Mouse (Mus musculus) cerebellum, postnatal 36 days (tissue): Measurements from ENCODE around the gene Pmm2.
A peak's percentile ranks its signal among the peaks of the same experiment; 100 is the strongest.

Experiments
- DNase-seq, 2 experiments: peaks; one replicate each; pipeline ENCODE4 v3.0.0; 2021 to 2022; ENCODE audit warnings: mixed read lengths in 2 of 2

Pmm2 gene

DNA sequence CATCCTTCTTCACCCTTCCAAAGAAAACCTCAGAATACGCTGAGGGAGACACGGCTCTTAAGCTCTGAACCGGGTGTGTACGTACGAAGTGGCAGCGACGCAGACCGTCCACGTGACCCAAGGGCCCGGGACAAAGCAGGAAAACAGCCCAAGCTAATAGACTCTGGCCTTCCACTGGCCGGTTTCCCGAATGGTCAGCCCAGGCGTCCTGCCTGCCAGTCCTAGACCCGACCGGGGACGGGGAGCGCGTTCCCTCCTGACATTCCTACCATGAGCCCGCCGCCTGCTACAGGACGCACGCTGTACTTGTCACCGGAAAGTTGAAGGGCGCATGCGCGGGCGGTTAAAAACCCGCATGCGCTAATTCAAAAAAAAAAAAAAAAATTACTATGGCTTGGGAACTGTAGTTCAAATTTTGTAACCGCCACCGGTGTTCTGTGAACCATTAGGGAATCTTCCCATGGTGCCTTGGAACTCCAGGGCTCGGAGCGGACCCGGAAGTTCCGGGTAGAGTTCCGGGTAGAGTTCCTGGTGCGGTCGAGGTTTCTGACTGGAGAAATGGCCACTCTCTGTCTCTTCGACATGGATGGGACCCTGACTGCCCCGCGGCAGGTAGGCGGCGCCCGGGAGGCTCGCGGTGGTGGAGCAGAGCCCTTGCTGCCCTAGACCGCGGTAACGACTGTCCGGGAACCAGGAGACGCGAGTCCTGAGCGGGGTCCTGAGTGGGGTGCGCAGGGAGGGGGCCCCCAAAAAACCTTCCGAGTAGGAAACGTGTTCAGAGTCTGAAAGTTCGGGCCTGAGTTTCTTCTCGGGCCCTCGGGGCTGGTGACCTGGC lies at the start of gene Pmm2, which contains the start of gene Tmem186:
Gene Pmm2, plus strand, starts transcription at position 458 of the 835 bp plus-strand sequence.
Gene Tmem186, minus strand, starts transcription at position 496 of the 835 bp plus-strand sequence.
- peak; percentile 87 for DNase-seq

DNA sequence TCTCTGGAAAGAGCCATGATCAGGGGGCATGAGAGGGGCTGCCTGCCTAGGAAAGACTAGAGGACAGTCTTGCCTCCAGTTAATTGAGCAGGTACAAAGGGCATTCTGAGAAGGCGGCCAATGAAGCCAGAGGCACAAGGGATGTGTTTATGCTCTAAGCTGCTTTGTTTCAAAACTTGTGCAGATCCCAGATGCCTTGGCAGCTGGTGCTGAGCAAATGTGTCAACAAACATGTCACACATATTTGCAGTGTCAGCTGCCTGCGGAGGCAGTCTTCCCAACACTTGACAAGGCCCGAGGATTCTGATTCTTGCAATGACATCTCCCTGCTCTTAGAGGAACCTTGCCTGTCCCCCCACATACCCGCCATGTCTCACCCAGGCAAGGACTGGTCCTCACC lies 42.1 kb upstream of the Pmm2 start:
- DNase-seq, result no peak

DNA sequence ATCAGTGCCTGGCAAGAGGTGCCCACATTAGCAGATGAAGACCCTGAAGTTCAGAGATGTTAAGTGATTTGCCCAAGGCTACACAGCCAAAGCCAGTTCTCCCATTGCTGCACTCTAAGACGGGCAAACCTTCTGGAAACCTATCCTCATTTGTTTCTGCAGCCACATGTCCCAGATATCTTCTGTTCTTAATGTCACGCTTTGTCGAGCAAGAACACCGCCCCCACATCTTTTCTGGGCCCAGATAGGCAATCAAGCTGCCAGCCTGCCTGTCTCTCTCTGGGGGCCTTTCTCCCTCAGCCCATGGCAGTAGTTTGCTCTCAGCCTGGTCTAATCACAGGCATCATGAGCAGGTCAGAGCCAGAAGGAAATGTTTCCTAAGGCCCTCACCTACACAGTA lies 41.1 kb upstream of the Pmm2 start:
- DNase-seq, result no peak

GRCm38 (mm10) chr16:8597516-8597915 lies 40.0 kb upstream of the Pmm2 start:
- DNase-seq, result no peak

GRCm38 (mm10) chr16:8603789-8604188 lies 33.7 kb upstream of the Pmm2 start:
- DNase-seq, result no peak

DNA sequence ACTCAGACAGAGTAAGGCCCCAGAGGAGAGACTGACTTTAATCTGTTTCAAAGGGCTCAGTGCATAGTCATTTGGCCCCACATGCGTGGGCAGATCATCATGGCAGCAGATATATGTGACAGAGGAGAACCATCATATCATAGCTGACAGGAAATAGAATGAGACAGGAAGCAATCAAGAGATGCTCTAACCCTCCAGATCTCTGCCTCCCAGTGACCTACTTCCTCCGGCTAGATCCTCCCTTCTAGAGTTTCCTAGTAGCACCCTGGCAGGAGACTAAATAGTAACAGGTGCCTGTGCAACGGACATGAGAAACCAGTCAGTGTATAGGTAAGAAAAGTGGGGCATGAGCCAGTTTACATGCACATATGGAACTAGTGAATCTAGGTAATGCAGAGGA lies 27.1 kb upstream of the Pmm2 start:
- DNase-seq, result no peak

GRCm38 (mm10) chr16:8612214-8613005 lies 25.1 kb upstream of the Pmm2 start:
- no peak for DNase-seq

- no peak for DNase-seq
Measured at GRCm38 (mm10) chr16:8613039-8613438, 24.4 kb upstream of the Pmm2 start.

DNA sequence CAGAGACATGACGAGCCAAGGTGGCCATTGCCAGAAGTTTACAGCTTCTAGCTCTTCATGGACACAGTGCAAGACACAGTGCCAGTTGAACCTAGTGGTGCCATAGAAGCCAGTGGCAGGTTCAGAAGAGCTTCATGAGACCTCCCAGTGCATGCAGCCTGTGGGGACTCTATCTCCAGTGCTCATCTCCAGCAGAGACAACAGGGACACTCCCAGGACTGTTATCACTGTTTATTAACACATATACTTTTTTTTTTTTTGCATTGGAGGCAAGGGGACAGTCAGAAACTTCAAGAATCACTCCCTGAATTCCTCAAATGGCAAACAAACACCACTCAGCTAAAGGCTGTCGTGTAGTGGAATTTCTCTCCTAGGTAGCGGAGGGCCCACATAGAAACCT lies 24.0 kb upstream of the Pmm2 start:
- DNase-seq, result no peak

- no peak for DNase-seq
Measured at GRCm38 (mm10) chr16:8619659-8620314, 17.7 kb upstream of the Pmm2 start.

GRCm38 (mm10) chr16:8620315-8621115 lies 17.0 kb upstream of the Pmm2 start:
- DNase-seq, result no peak

GRCm38 (mm10) chr16:8630419-8630818 lies 7.1 kb upstream of the Pmm2 start:
- no peak for DNase-seq

GRCm38 (mm10) chr16:8631428-8631827 lies 6.0 kb upstream of the Pmm2 start:
- DNase-seq, result no peak

DNA sequence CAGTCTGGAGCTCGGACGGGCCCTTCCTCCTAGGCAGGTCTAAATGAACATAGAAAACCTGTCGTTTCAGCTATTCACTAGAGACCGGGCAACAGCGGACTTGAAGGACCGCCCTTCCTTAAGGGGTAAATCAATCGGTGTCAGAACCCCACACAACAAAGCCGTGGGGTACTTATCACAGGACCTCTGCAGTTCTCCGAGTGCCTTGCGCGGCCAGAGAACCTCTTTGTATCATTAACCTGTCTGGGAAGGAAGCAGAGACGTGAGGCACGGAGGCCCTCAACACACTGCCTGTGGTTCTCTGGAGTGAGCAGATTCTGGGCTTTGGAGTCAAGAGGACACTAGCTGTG lies 632 bp upstream of the Pmm2 start:
- no peak for DNase-seq

DNA sequence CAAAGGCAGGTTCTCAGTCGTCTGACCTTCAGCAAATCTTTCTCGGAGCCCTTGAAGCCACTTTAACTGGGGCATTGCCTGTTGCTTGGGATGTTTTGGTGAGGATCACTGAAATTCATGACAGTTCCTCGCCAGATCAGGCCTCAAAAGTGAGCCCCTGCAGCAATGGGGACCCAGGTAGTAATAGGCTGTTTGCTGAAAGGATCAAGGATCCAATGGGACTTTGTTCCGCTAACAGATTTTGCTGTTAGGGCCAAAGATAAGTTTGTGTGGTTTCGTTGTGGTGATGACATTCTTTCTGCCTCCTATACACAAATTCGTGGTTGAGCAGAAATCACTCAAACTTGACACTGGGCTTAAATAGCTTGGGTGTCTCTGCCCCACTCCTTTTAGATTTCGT lies 657 bp downstream of the Pmm2 start:
- no peak for DNase-seq

DNA sequence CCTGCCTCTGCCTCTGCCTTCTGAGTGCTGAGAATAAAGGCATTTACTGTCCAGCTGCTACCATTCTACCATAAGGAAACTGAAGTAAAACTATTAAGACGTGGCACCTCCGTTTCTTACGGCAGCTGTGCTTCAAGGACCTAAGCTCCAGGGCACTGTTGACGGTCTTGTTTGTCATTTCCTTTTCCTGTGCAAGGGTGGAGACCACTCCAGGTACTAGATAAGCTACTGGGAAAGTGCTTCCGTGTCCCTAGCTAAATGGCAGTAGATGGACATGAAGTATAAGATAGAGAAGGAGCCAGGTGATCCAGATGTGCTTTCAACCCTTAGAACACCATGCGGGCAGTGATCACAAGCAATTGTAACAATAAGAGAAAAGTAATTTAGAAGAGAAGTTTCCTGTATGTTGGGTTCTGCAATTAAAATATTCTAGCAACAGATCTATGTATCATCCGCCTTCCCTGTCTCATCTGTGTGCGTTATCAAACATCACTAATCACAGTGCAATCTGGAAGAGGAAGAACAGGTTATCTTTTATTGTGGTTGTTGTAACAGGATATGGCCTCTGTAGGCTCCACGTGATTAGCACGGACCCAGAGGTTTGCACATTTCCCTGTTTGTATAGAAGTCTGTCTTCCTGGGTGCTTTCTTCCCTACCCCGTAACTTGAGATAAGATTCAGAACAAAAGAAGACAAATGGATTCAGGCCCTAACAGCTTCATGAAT lies 2.2 kb downstream of the Pmm2 start:
- DNase-seq, result no peak

DNA sequence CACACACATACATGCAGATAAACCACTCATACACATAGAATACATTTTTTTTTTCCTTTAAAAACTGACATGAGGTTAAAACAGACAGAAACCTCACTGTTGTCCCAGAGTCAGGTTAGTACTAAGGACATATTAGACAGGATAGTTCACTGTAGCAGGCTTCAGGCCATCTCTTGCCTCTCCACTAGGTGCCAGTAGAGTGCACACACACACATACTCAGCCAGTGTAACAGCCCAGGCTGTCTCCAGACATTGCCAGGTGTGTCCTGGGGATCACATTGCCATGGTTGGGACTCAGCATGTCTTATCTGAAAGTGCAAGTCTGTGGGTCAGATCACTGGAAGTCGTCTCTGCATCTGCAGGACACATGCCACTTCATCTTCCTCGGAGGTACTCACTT lies 6.4 kb downstream of the Pmm2 start:
- peak; percentile 35 to 47 for DNase-seq

DNA sequence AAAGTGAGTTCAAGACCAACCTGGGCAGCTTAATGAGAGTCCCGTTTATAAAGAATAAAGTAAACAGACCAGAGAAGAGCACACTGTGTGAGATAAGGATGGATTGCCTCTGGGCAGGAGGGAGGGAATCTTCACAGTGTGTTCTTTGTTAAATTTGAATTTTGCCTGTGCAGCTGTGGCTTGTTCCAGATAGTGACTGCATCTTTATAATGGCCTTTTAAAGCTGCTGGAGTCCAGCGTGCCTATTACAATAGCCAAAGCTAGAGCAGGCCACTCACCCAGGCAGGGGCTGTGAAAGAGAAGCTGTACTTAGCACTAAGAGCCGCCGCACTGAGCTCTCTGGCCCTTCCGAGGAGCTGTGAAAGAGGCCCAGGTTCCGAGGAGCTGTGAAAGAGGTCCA lies 8.1 kb downstream of the Pmm2 start:
- no peak for DNase-seq

DNA sequence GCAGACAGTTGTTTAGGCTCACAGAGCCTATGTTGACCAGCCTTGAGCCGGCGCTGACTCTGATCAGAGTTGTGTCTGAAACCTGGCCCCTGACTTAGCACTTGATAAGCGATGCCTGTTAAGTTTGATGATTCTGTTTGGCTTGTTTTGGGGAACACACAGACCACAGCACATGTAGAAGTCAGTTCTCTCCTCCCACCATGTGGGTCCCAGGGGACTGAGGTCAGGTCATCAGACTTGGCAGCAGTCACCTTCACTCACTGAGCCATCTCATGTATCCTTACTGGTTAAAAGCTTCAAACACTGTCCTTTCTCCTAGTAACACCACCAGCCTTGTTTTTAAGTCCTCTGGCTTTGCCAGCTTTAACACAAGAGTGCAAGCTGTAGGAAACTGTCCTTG lies 12.5 kb downstream of the Pmm2 start:
- no peak for DNase-seq

- DNase-seq, result no peak
Measured at GRCm38 (mm10) chr16:8655108-8655507, 17.6 kb downstream of the Pmm2 start.

DNA sequence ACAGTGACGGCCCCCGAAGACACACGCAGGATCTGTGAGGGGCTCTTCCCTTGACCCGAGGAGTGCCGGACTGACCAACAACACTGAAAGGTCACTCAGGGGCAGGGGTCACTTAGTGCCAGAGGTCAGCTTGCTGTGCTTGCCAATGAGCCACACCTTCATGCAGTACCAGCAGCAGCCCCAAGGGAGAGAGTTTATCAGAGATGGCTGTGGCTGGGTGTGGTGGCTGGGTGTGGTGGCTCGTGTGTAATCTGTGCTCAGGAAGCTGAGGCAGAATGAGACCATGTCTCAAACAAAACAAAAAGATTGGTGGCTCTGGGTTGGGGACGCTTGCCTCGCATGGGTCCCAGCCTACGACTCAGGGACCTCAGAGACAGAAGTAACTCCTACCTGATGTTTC lies 18.1 kb downstream of the Pmm2 start:
- no peak for DNase-seq

GRCm38 (mm10) chr16:8656256-8656655 lies 18.8 kb downstream of the Pmm2 start:
- DNase-seq, result no peak
